Mouse (Mus musculus) cerebellum, adult 2 months (tissue): Measurements from ENCODE around the gene Styk1. TPM values are rescaled to one million over a fixed set of nuclear protein-coding genes. Genes with fewer than 3 reads are reported as not detected.
"Not testable (repeated sequence)": the region's sequence is repeated elsewhere in the genome, so short reads cannot be mapped to it uniquely, and the experiment has no call there.

Source experiments
- DNase-seq, 2 experiments: peaks; one replicate each; pipeline ENCODE4 v3.0.0; 2021
- H3K27ac ChIP-seq: fragments of 200-500 bp; 2 replicates; pipeline ENCODE4 v1.5.1; 2012; ENCODE audit warnings: low read length, control low read depth, inconsistent platforms; ENCODE audit not compliant: insufficient read depth
- H3K27me3 ChIP-seq: fragments of 200-500 bp; 2 replicates; pipeline ENCODE4 v1.6.1; 2012; ENCODE audit warnings: inconsistent platforms, mild to moderate bottlenecking, low read length, moderate library complexity; ENCODE audit not compliant: control insufficient read depth, insufficient read depth
- H3K4me1 ChIP-seq: fragments of 200-500 bp; 2 replicates; pipeline ENCODE4 v1.6.1; 2011; ENCODE audit warnings: low read length; ENCODE audit not compliant: control insufficient read depth, insufficient read depth
- H3K4me3 ChIP-seq: fragments of 200-500 bp; replicated peaks from 2 replicates; pipeline ENCODE3; 2011; ENCODE audit warnings: mild to moderate bottlenecking, low read depth, low read length, control low read depth; ENCODE audit not compliant: insufficient read depth
- CTCF ChIP-seq: fragments of 200-500 bp; IDR thresholded peaks from 2 replicates; pipeline ENCODE4 v1.5.1; 2011; ENCODE audit warnings: low read depth, mild to moderate bottlenecking, control low read depth, low read length, moderate library complexity, borderline replicate concordance; ENCODE audit not compliant: insufficient read depth
- POLR2A ChIP-seq: fragments of 200-500 bp; IDR thresholded peaks from 2 replicates; pipeline ENCODE4 v1.6.1; 2011; ENCODE audit warnings: low read length, control low read depth, borderline replicate concordance; ENCODE audit not compliant: insufficient read depth
- WGBS: fragments of 180-500 bp; shearing (Covaris S2); methylation state at CpG from one replicate; pipeline ENCODE4 v1.1.7; 2018; 5-methylcytosine and 5-hydroxymethylcytosine counted together
- polyA plus RNA-seq: library from polyadenylated mRNA; depleted of rRNA; stranded (reverse); fragments of >200 nt; gene quantifications from 2 replicates; pipeline ENCODE4 v1.2.3, GENCODE M21; 2012

Styk1 gene
- polyA plus RNA-seq, 1 experiment, result 0.46 TPM

DNA sequence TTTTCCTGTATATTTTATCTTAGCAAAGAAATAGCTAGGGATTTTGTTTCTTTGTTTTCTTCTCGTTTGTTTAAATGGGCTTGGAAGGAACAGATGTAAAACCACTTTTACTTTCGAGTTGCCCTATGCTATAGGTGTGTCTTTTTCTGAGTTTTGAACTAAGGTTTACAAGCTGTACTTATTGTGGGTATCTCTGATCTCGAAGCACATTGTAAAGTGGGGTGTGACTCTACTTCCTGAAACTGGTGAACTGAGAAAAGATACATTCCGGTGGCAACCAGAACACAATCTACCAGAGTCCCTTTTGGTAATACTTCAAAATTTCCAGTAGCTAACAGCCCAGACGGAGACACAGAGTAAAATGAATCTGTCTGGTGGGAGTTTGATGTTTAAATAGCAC lies 59.5 kb downstream of the Styk1 start:
- WGBS, result 91% methylated on average over 5 of the region's 5 CpGs
- H3K27ac ChIP-seq, result no peak overlapping the region
- TF ChIP-seq POLR2A (no peak), CTCF (no peak)
- peak overlapping the region; percentile 99 for H3K4me3 ChIP-seq
- H3K27me3 ChIP-seq, result no peaks in the 10 kb centered on the region; the same call in 1 of the 2 replicates
- no peaks in the 10 kb centered on the region for H3K4me1 ChIP-seq
- no peak for DNase-seq

DNA sequence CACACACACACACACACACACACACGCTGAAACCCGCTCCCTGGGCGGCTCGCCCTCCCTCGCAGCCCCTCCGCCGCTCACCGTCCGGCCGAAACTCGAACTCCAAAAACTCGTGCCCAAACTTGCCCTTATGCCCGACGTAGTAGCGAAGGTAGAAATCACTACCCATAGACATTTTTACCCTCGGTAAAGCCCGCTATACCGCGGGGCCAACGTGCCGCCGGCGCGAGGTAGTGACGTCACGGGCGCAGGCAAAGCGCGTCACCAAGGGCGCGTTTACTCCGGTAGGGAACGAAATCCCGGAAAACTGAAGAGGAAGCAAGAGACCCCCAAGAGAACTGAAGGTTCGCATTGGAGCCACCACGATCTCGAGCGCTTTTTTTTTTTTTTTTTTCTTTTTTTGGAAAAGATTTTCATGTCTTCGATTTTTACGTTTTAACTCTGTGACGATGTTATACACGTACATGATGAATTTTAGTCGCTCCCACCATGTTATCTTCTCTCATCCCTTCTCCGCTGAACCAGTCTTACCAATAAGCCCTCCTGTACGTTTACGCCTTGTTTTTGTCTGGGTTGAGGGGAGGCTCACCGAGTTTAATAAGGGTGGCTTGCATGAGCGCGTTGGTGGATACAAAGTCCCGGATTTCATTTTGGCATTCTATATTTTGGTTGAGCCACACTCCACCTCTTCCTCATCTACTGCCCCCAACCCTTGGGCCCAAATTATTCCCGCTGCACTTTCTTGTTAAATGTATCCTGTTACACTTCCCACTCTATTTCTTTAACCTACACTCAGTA lies 60.2 kb downstream of the Styk1 start, which contains the start of gene Magohb:
Gene Magohb, minus strand, starts transcription at position 254 of the 798 bp plus-strand sequence.
- peak; percentile 83 to 91 for DNase-seq
- peak within 1 kb of the TSS; percentile 57 for H3K27ac ChIP-seq
- H3K4me3 ChIP-seq, result peak within 1 kb of the TSS; percentile 99
- H3K27me3 ChIP-seq, result no peaks in the 10 kb centered on the region; the same call in 1 of the 2 replicates
- TF ChIP-seq POLR2A (peak; percentile 44; the same call in 1 of the 2 replicates), CTCF (no peak)
- under 1% methylated on average over 51 of the region's 51 CpGs for WGBS
- H3K4me1 ChIP-seq, result no peaks in the 10 kb centered on the region

DNA sequence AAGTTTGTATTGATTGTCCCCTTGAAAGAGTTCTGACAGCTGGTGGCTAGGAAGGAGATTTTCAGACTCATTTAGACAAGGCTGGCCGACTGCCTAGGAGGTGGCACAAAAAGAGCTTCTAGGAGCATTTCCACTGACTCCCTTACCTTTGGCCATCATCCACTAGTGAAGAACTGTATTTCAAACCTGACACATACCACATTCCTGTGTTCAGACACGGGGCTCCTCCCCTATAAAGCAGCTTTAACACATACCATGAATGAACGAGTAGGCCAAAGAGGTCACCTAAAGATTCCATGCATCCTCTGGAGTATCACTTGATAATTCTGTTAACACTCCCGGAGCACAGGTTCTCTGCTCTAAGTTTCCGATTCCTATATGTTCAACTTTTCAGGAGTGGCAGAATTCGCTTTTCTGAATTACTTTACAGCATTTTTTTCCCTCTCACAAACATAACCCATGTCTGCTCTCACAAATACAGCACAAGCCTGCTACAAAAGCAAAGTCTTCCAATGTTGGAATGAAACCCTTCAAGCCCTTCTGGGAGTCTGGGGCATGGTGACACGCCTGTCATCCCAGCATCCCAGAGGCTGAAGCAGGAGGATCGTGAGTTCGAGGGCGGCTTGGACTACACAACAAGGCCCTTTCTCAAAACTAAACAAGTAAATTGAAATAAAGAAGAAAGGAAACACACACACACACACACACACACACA lies 61.0 kb downstream of the Styk1 start:
- H3K4me3 ChIP-seq, result peak overlapping the region; percentile 99
- no peaks in the 10 kb centered on the region for H3K27me3 ChIP-seq
- peak overlapping the region; percentile 57; the same call in 1 of the 2 replicates for H3K27ac ChIP-seq
- 9% methylated on average over 10 of the region's 10 CpGs for WGBS
- no peak for TF ChIP-seq CTCF
- TF ChIP-seq POLR2A, result no peak
- DNase-seq, result peak; percentile 7 to 29
- H3K4me1 ChIP-seq, result no peaks in the 10 kb centered on the region

DNA sequence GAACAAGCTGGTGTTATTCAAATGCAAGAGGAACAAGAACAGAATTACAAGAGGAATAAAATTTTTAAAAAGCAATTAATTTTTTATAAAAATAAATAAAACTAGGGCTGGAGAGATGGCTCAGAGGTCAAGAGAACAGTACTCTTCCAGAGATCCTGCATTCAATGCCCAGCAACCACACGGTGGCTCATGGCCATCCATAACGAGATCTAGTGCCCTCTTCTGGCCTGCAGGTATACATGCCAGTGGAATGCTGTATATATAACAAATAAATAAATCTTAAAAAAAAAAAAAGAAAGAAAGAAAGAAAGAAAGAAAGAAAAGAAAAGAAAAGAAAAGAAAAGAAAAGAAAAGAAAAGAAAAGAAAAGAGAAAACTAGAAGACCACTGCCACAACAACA lies 63.0 kb downstream of the Styk1 start:
- WGBS, result 4% methylated on average over 2 of the region's 2 CpGs
- Histone ChIP-seq H3K27me3 (no peaks in the 10 kb centered on the region), H3K27ac (no peak overlapping the region), H3K4me1 (no peaks in the 10 kb centered on the region), H3K4me3 (no peak overlapping the region)
- DNase-seq, result peak; percentile 23 to 24
- TF ChIP-seq POLR2A (no peak), CTCF (peak; percentile 51; the same call in 1 of the 2 replicates)

- DNase-seq, result not testable (repeated sequence)
- 96% methylated on average over 2 of the region's 2 CpGs for WGBS
Observed at GRCm38 (mm10) chr6:131278160-131278559, 75.2 kb downstream of the Styk1 start.

DNA sequence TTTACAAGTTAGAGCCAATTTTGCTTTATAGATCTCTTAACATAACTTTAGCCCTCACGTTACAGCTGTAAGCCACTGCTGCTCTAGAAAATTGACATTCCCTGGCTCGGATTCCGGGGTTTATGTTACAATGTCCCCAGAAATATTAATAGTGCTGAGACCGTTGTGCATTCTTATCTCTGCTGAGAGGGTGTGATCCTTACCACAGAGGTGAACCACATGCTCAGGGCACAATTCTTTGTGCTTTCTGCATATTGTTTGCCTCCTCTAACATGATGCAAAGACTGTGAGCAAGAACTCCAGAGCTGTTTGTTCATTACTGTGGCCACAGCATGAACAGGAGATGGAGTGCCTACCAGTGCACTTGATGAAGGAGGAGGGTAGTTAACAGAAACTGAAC lies 76.7 kb downstream of the Styk1 start:
- no peak for TF ChIP-seq POLR2A
- TF ChIP-seq CTCF, result no peak
- no peak overlapping the region for H3K4me3 ChIP-seq
- no peaks in the 10 kb centered on the region for H3K4me1 ChIP-seq
- no peaks in the 10 kb centered on the region for H3K27me3 ChIP-seq
- DNase-seq, result no peak
- 88% methylated on average over 4 of the region's 4 CpGs for WGBS
- no peak overlapping the region for H3K27ac ChIP-seq

More at GRCm38 (mm10) chr6:131278160-131278559, 75.2 kb downstream of the Styk1 start:
- H3K4me3 ChIP-seq, H3K27ac ChIP-seq, H3K4me1 ChIP-seq, H3K27me3 ChIP-seq: not testable (repeated sequence)

DNA sequence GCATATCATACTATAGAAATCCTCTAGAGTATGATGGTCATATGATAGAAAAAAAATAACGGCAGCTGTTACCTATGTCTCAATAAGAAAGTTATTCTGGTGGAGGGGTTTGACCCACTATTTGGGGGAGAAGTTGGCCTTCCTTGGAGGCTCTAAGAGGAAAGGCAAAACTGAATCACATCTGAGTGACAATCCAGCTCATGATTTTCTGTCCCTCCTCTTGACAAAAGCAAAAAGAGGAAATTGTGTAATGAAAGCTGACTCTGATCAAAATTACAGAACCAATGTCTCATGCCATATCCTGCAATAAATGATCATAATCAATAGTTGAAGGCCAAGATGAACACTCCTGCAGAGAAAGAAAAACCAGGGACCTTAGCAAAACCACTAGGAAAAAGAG lies 81.1 kb downstream of the Styk1 start:
- Histone ChIP-seq H3K4me3 (no peak overlapping the region), H3K27ac (no peak overlapping the region), H3K27me3 (no peaks in the 10 kb centered on the region), H3K4me1 (no peaks in the 10 kb centered on the region)
- WGBS, result 88% methylated on average over 1 of the region's 1 CpGs
- DNase-seq, result no peak
- TF ChIP-seq POLR2A (no peak), CTCF (no peak)

- Histone ChIP-seq H3K4me3 (no peak overlapping the region), H3K27ac (no peak overlapping the region), H3K27me3 (no peaks in the 10 kb centered on the region), H3K4me1 (no peaks in the 10 kb centered on the region)
- 54% methylated on average over 1 of the region's 1 CpGs for WGBS
- DNase-seq, result no peak
- TF ChIP-seq CTCF (no peak), POLR2A (no peak)
Observed at GRCm38 (mm10) chr6:131270312-131270711, 83.1 kb downstream of the Styk1 start.
